Mouse (Mus musculus): ENCODE measurements around the gene Rad21l.

DNA sequence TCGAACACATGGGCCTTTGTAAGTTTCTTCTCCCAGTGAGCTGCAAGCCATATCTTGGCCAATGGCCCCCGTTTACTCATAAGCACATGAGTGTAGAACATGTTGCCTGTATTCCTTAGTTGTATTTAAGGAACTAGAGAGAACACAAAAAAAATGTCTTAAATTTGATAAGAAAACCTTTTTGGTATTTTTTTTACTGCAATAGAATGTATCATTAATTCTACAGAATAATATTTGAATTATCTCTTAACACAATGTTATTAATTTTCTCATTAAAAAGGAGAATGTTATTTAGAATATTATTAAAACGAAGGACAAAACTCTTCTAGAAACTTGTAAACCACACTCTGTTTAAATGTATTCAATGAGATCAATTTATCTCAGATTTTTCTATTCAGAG lies at the start of gene Rad21l:
- TF ChIP-seq MAX (IDR thresholded peaks at IDR 0.05) (no peak), CTCF (IDR thresholded peaks at IDR 0.05; ENCODE audit: control insufficient read depth, insufficient read depth, insufficient read length) (no peak), MYOG (IDR thresholded peaks at IDR 0.05; ENCODE audit: control insufficient read depth, extremely low read depth, insufficient read length) (no peak), MYOD1 (IDR thresholded peaks at IDR 0.05; ENCODE audit: control insufficient read depth, insufficient read length, low read depth) (no peak)

Measured in C2C12 (cell line).